Mouse (Mus musculus) MEL (cell line): ENCODE measurements around the gene Edem1.

Source experiments
- CHD2 ChIP-seq: IDR thresholded peaks from 2 replicates; pipeline ENCODE4 v1.6.1; 2011; ENCODE audit warnings: low read length, improper control_type of control experiment
- CTCF ChIP-seq, 3 experiments: IDR thresholded peaks in 2 of 3; conservative IDR thresholded peaks in 1 of 3; 2 replicates each; pipeline ENCODE4 v1.5.1; 2011 to 2012; ENCODE audit warnings: low read length in 3 of 3, low read depth in 2 of 3, mild to moderate bottlenecking in 2 of 3, improper control_type of control experiment in 1 of 3, inconsistent platforms in 1 of 3, mixed read lengths in 1 of 3, moderate library complexity in 1 of 3; ENCODE audit not compliant: control insufficient read depth in 1 of 3, insufficient read depth in 1 of 3, poor library complexity in 1 of 3, severe bottlenecking in 1 of 3
- EP300 ChIP-seq, 2 experiments: IDR thresholded peaks; 2 replicates each; pipeline ENCODE4 v1.6.1; 2011; ENCODE audit warnings: improper control_type of control experiment in 2 of 2, low read length in 2 of 2, low read depth in 1 of 2, mild to moderate bottlenecking in 1 of 2
- MAX ChIP-seq: IDR thresholded peaks from 2 replicates; pipeline ENCODE4 v1.6.1; 2011; ENCODE audit warnings: low read length, improper control_type of control experiment
- MXI1 ChIP-seq: IDR thresholded peaks from 2 replicates; pipeline ENCODE4 v1.6.1; 2011; ENCODE audit warnings: mild to moderate bottlenecking, low read depth, low read length, improper control_type of control experiment
- MYC ChIP-seq: IDR thresholded peaks from 2 replicates; pipeline ENCODE4 v1.6.1; 2011; ENCODE audit warnings: low read depth, mild to moderate bottlenecking, low read length, improper control_type of control experiment, moderate library complexity
- POLR2A ChIP-seq, 2 experiments: IDR thresholded peaks; 2 replicates each; pipeline ENCODE4 v1.6.1; 2011 to 2012; ENCODE audit warnings: low read length in 2 of 2, mild to moderate bottlenecking in 2 of 2, control low read depth in 1 of 2, improper control_type of control experiment in 1 of 2, low read depth in 1 of 2, moderate library complexity in 1 of 2; ENCODE audit not compliant: control insufficient read depth in 1 of 2, insufficient read depth in 1 of 2, poor library complexity in 1 of 2
- POLR2AphosphoS2 ChIP-seq: IDR thresholded peaks from 2 replicates; pipeline ENCODE4 v1.6.1; 2011; ENCODE audit warnings: low read length, improper control_type of control experiment
- TBP ChIP-seq: IDR thresholded peaks from 2 replicates; pipeline ENCODE4 v1.8.0; 2011; ENCODE audit warnings: low read depth, low read length, improper control_type of control experiment
- UBTF ChIP-seq: IDR thresholded peaks from 2 replicates; pipeline ENCODE4 v1.6.1; 2012; ENCODE audit warnings: low read depth, mild to moderate bottlenecking, inconsistent platforms, low read length, improper control_type of control experiment, moderate library complexity, borderline replicate concordance; ENCODE audit not compliant: insufficient read depth
- USF1 ChIP-seq: IDR thresholded peaks from 2 replicates; pipeline ENCODE4 v1.6.1; 2014; ENCODE audit warnings: low read depth, mild to moderate bottlenecking, inconsistent platforms, low read length, improper control_type of control experiment, moderate library complexity
- USF2 ChIP-seq, 2 experiments: IDR thresholded peaks; 2 replicates each; pipeline ENCODE4 v1.6.1; 2011 to 2012; ENCODE audit warnings: improper control_type of control experiment in 2 of 2, low read length in 2 of 2, borderline replicate concordance in 1 of 2, inconsistent platforms in 1 of 2, low read depth in 1 of 2, mild to moderate bottlenecking in 1 of 2; ENCODE audit not compliant: insufficient read depth in 1 of 2

GRCm38 (mm10) chr6:108784056-108784455, 44.4 kb upstream of the Edem1 start:
- TF ChIP-seq UBTF: no peak
- TF ChIP-seq CHD2: no peak
- no peak for TF ChIP-seq POLR2AphosphoS2
- no peak for TF ChIP-seq MXI1
- TF ChIP-seq MYC: no peak
- no peak for TF ChIP-seq USF1
- no peak for TF ChIP-seq POLR2A (IDR thresholded peaks at IDR 0.05; ENCODE audit: control insufficient read depth in 1 of 2, insufficient read depth in 1 of 2, low read depth in 1 of 2, low read length in 2 of 2, poor library complexity in 1 of 2)
- no peak for TF ChIP-seq CTCF (IDR thresholded peaks at IDR 0.05 in 2 of 3, conservative IDR thresholded peaks at IDR 0.05 in 1 of 3; ENCODE audit: control insufficient read depth in 1 of 3, insufficient read depth in 1 of 3, low read depth in 2 of 3, low read length in 3 of 3, poor library complexity in 1 of 3, severe bottlenecking in 1 of 3)
- TF ChIP-seq EP300 (IDR thresholded peaks at IDR 0.05; ENCODE audit: low read depth in 1 of 2, low read length in 2 of 2): no peak
- no peak for TF ChIP-seq TBP
- no peak for TF ChIP-seq MAX
- TF ChIP-seq USF2 (IDR thresholded peaks at IDR 0.05; ENCODE audit: borderline replicate concordance in 1 of 2, insufficient read depth in 1 of 2, low read depth in 1 of 2, low read length in 2 of 2): no peak
